Mouse (Mus musculus) mesoderm, embryonic 11.5 days (tissue): Measurements from ENCODE around the gene Aldh8a1.
"Not testable (repeated sequence)": the region's sequence is repeated elsewhere in the genome, so short reads cannot be mapped to it uniquely, and the experiment has no call there.

Experiments used
- DNase-seq: peaks from one replicate; pipeline ENCODE4 v3.0.0-alpha.2; 2012; ENCODE audit warnings: low read depth, low spot score

Gene Aldh8a1

DNA sequence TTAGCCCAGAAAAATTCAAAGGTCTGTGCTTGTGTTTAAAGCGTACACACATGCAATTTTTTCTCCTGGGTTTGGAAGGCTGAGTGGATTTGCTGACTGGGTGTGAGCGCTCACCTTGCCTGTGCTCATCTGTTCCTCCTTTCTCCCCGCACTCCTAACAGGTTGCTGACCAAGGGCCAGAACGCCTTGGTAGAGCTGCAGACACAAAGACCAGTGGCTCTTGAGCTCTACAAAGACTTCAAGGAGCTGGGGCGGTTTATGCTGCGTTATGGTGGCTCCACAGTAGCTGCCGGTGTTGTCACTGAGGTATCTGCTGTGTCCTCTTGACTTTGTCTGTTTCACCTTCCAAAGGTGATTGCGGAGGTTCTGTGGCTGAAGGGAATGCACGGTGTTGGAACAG, 9.6 kb upstream of the Aldh8a1 start:
- DNase-seq = no peak

DNA sequence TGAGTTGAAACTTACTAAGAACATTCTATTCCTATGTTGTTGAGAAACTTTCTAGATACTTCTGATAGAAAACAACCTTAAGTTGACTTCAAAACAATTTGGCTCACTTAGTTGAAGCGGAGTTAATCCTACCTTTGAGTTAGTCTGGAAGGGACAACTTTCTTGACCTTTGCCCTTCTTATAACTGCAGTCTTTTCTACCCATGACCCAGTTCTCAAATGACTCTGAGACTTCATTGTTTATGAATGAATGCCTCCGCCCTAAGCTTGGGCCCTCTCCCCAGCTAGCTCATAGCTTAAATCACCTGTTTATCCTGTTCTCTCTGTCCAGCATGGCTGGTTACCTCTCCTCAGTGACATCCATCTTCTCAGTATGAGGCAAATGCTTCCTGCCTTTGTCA, 7.5 kb upstream of the Aldh8a1 start:
- DNase-seq = no peak

DNA sequence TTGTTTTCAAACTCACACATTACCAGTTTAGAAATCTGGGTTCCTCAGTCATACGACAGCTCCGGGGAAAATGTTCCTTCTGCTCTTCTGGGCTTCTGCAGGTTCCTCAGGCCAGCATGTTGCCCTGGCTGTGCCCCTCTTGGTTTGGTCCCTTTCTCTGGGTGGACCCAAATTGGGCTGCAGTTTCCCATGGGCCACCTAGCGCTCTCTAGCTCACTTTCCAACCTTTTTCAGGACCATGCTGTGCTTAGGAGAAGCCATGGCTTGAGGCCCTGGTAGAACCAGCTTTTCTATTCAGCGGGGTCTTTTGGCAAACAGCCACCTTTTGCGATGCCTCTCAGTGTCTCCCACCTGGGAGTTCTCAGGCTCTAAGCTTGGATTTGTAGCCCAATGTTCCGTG, 4.8 kb upstream of the Aldh8a1 start:
- DNase-seq = no peak

- DNase-seq = peak; percentile 15
Observed at GRCm38 (mm10) chr10:21378196-21378944, 1.3 kb downstream of the Aldh8a1 start.

DNA sequence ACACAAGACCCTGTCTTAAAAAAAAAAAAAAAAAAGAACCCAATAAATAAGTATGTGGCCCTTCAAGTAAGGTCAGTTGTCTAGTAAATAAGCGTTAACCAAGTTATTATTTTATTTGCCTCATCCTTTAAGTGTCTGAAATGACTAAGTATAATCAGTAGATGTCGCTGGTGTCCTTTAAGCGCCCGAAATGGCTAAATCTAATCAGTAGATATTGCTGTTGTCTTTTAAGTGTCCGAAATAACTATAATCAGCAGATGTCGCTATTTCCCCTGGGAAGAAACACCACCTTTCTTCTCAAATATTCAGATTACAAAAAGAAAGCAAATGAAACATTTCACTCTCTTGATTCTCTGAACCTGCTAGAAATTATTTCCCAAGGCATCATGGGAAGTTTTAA, 5.8 kb downstream of the Aldh8a1 start:
- peak; percentile 57 for DNase-seq

DNA sequence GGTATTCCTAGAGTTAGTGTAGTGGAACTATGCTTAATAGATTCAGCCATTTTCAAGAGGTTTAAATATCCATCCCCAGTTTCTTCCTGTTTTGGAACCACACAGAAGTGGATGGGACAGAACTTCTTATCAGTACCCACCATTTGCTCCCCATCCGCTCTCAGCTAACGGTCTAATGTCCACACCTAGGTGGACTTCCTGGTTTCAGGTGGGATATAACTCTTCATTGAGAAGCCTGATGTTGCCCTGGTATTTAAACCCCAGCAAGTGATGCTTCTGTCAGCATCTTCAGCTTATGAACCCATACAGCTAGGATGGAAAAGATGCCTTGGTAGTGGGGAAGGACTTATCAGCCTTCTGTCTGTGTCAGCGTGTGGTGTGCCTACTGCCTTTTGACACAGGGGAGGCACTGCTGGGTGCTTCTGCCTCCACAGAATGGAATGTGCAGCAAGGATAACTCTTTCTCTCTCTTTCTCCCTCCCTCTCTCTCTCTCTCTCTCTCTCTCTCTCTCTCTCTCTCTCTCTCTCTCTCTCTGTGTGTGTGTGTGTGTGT, 8.1 kb downstream of the Aldh8a1 start:
- no peak for DNase-seq

- no peak for DNase-seq
Observed at GRCm38 (mm10) chr10:21389075-21389474, 12.0 kb downstream of the Aldh8a1 start.

GRCm38 (mm10) chr10:21390440-21390839, 13.3 kb downstream of the Aldh8a1 start:
- no peak for DNase-seq

DNA sequence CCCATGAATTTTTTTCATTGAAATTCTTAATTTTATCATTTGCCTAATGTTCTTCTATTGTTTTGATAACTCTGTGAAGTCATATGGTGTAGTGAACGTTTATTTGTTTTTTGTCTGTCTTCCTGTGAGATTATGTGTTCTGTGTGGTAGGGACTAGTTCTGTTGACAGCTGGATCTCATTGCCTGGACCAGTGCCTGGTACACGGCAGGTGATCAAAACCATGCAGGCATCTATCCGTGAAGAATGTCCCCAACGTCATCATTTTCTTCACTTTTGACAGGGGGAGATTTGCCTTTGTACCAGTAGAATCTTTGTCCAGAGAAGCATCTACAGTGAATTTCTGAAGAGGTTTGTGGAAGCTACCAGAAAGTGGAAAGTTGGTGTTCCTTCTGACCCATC, 14.2 kb downstream of the Aldh8a1 start:
- DNase-seq = no peak

- no peak for DNase-seq
Observed at GRCm38 (mm10) chr10:21393390-21393789, 16.3 kb downstream of the Aldh8a1 start.

DNA sequence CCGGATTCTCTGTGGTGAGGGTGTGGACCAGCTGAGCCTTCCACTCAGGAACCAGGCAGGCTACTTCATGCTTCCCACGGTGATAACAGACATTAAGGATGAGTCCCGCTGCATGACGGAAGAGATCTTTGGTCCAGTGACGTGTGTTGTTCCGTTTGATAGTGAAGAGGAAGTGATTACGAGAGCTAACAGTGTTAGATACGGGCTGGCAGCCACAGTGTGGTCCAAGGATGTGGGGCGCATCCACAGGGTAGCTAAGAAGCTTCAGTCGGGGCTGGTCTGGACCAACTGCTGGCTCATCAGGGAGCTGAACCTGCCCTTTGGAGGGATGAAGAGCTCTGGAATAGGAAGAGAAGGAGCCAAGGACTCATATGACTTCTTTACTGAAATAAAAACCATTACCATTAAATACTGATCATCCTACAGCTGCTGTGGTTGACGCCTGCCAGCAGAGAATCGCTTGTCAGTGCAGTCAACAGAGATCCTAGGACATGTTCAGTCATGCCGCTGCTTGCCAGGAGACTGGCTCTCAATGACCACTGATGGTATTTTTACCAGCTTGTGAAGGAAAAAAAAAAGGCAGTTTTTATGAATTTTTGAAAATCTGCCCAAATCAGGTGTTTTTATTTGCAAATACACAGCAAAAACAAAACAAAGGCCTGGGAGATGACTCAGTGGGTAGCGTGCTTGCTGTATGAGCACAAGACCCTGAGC, 18.5 kb downstream of the Aldh8a1 start:
- no peak for DNase-seq

DNA sequence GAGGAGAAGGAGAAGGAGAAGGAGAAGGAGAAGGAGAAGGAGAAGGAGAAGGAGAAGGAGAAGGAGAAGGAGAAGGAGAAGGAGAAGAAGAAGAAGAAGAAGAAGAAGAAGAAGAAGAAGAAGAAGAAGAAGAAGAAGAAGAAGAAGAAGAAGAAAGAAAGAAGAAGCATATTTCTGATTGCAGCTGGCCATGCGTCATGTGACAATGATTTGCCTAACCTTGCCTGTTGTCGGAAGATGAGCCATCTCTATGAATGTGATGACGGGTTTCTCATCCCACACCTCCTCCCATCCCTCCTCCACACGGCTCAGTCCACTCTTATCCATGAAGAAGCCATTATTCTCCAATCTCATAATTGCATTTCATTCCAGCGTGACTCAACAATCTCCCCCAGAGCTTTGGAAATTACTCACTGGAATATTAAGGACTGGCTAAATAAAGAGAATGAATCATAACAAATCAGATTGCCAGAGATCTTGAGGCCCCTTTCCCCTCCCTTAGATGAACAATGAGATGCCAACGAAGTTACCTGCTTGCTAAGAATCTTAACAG, 21.9 kb downstream of the Aldh8a1 start:
- DNase-seq = not testable (repeated sequence)

DNA sequence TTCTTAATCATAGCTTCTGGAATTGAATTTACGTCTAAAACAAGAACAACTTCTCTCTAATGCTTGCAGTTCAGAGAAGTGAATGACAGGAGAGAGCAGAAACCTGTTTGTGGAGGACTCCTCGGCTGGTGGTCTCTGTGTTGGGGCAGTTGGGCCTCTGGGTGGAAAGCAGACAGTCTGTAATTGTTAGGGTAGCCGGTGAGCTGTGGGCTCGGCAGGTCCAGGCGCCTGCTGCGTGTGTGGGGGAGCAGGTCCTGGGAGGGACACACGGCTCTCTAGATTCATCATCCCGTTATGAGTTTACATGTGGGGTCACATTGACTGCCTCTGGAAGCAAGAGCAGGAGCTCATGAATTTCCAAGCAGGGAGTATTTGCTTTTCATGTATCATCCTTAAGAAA, 22.5 kb downstream of the Aldh8a1 start:
- no peak for DNase-seq

DNA sequence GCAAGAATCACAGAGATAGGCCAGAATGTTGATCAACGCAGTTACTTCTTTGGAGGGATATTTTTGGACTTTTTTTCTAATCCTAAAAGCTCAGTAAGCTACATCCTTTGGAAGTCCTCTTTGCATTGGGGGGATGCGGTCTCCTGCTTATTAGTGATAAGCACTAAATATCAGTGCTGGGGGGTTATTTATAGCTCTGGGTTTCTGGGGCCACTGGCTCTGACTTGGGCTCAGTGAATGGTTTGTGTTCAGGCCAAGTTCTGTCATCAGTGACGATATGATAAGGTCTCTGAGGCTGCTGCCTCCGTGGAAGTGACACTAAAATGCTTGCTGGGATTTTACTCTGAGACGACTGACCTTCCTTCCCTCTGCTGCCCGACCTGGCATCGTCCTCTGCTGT, 22.9 kb downstream of the Aldh8a1 start:
- no peak for DNase-seq

DNA sequence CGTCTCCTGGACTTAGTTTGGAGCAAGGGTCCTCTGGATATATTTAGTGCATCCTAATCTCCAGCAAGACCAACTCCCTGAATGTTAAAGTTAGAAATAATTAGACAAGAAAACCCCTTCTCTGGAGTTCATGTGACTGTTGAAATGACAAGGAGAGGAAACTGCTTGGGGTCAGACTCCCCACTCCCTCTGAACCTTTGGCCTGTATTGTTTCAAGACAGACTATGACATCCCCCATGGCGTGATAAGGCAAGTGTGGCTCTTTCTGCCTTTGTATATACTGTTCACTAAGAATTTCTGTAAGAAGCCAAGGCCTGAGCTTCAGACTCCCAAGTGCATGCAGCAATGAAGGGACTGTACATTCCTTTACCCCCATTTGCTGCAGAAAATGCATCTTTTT, 23.4 kb downstream of the Aldh8a1 start:
- DNase-seq = no peak

DNA sequence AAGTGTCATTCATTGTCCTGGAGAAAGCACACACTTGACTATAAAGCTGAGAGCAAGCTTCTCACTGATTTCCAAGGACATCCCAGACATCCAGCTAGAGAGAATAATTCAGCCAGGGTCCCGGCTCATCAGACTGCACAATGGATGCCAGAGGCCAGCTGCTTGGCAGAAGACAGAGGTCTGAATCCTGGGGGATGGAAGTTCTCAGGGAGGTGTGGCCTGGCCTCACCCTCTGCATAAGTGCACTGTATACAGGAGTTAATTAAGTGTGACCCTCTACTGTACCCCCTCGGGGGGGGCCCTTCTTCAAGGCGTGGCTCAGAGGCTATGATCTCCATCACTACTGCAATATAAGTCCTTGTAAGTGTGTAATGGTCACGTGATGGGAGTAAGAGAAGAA, 24.2 kb downstream of the Aldh8a1 start:
- no peak for DNase-seq

GRCm38 (mm10) chr10:21404822-21405221, 27.7 kb downstream of the Aldh8a1 start:
- no peak for DNase-seq

DNA sequence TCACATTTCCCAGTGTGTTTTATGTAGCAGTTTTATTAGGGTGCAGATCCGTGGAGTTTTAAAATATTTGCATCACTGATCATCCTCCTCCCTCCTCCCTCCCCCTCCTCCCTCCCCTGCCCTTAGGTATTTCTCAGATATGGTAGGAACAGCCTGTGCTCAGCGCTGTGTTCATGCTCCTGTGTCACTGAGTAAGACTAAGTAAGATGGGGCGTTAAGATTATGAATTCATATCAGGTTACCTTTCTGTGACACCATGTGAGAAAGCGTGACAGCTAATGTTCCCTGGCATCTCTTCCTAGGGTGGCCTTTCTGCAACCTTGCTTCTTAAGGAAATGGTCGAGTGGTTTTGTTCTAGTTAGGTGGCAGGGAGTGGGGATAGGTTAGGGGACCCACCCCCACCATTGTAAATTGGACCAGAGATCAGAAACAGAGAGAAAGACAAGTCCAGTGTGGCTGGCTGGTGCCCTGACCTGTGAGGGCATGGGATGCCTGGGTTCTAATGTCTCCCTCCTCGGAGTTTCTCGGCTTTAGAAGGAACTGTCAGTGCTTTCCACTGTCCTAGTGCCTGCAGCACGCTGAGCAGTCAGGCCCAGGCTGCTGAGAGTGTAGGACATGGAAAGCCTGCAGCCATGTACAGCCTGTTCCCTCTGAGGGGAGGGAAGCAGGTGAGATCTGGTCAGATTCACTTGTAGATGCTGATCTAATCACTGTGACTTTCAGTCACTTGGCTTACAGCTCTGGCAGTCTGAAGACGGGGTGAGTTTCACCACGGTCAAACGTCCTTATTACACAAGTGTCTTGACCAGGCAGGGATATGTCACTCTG, 28.8 kb downstream of the Aldh8a1 start:
- DNase-seq = no peak

DNA sequence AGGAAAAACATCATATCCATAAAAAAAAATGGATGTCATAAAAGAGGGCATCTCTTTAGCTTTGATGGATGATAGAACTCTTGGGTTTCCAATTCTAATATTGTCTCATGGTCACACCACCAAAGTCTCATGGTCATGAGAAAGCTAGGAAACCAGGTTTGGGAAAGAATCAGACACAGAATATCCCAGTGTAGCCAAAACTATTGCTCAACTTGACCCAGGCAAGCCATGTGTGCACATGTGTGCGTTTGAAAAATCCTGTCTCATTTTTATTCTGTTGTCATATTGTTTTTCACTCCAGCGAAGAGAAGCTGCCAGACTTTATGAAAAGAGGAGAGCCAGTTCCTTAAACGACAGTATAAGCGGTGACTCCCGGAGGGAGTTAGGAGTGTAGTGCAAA, 33.6 kb downstream of the Aldh8a1 start:
- no peak for DNase-seq

GRCm38 (mm10) chr10:21411621-21412205, 34.6 kb downstream of the Aldh8a1 start:
- DNase-seq = no peak

DNA sequence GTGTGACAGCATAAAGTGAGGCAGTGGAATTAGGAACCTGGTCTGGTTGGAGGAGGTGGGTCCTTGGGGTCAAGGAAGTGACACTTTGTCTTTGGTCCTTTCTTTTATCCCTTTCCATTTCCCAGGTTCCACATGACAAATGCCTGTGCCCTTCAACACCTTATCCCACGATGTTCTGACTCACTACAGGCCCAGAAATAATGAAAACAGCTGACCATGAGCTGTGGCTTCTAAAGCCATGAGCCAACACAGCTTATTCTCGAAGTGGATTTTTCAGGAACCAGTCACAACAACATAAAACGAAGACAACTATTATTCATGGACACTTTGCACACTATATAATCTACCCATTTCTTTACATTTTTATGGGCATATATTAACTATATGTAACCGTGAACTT, 37.9 kb downstream of the Aldh8a1 start:
- no peak for DNase-seq
